Mouse (Mus musculus) C2C12 (cell line): ENCODE results near the gene Lrrc42. TPM values are rescaled to one million over a fixed set of nuclear protein-coding genes. Genes with fewer than 3 reads are reported as not detected.

Source experiments
- H3K27me3 ChIP-seq: one replicate; pipeline ENCODE4 v1.6.1; 2011; ENCODE audit not compliant: control insufficient read depth, insufficient read depth, insufficient read length
- H3K36me3 ChIP-seq: one replicate; pipeline ENCODE4 v1.6.1; 2011; ENCODE audit not compliant: control insufficient read depth, insufficient read depth
- H3K4me3 ChIP-seq: one replicate; pipeline ENCODE4 v1.5.1; 2011; ENCODE audit warnings: mild to moderate bottlenecking, control low read depth; ENCODE audit not compliant: poor library complexity, insufficient read depth, severe bottlenecking
- H3K79me2 ChIP-seq: one replicate; pipeline ENCODE4 v1.6.1; 2011; ENCODE audit not compliant: control insufficient read depth, insufficient read depth
- H3K79me3 ChIP-seq: one replicate; pipeline ENCODE4 v1.6.1; 2011; ENCODE audit warnings: low read depth, control low read depth
- H3ac ChIP-seq: one replicate; pipeline ENCODE3; 2011; ENCODE audit warnings: low read depth; ENCODE audit not compliant: control insufficient read depth, insufficient read length
- CEBPB ChIP-seq: IDR thresholded peaks from one replicate; pipeline ENCODE4 v1.6.1; 2011; ENCODE audit warnings: low read depth, mild to moderate bottlenecking, control low read depth, moderate library complexity
- CTCF ChIP-seq: IDR thresholded peaks from one replicate; pipeline ENCODE4 v1.5.1; 2011; ENCODE audit not compliant: control insufficient read depth, insufficient read depth, insufficient read length
- FOSL1 ChIP-seq: IDR thresholded peaks from one replicate; pipeline ENCODE4 v1.8.0; 2011; ENCODE audit warnings: mild to moderate bottlenecking, low read length; ENCODE audit not compliant: poor library complexity, insufficient read depth, severe bottlenecking
- MAX ChIP-seq: IDR thresholded peaks from one replicate; pipeline ENCODE4 v1.6.1; 2011; ENCODE audit warnings: mild to moderate bottlenecking, control low read depth
- MYOD1 ChIP-seq: IDR thresholded peaks from one replicate; pipeline ENCODE4 v1.6.1; 2011; ENCODE audit warnings: low read depth; ENCODE audit not compliant: control insufficient read depth, insufficient read length
- MYOG ChIP-seq: IDR thresholded peaks from one replicate; pipeline ENCODE4 v1.6.1; 2011; ENCODE audit not compliant: control insufficient read depth, insufficient read length; ENCODE audit errors: extremely low read depth
- USF1 ChIP-seq: IDR thresholded peaks from one replicate; pipeline ENCODE4 v1.6.1; 2011; ENCODE audit warnings: low read depth, mild to moderate bottlenecking, control low read depth, moderate library complexity
- polyA plus RNA-seq: library from polyadenylated mRNA; unstranded; fragments of >200 nt; fragmentation: generic; extraction: Trizol; gene quantifications from one replicate; pipeline ENCODE4 v1.2.1, GENCODE M21; 2012; ENCODE audit warnings: missing spikeins

The Lrrc42 gene
- polyA plus RNA-seq, 1 experiment: 32.5 TPM

- Histone ChIP-seq H3K79me3 (no peaks in the 10 kb centered on the region), H3K36me3 (no peaks in the 10 kb centered on the region), H3ac (no peak overlapping the region), H3K79me2 (no peaks in the 10 kb centered on the region), H3K27me3 (no peaks in the 10 kb centered on the region), H3K4me3 (no peak overlapping the region)
- TF ChIP-seq CTCF: no peak
- TF ChIP-seq CEBPB: no peak
- no peak for TF ChIP-seq MAX
- no peak for TF ChIP-seq FOSL1
- TF ChIP-seq MYOG: no peak
- no peak for TF ChIP-seq MYOD1
- TF ChIP-seq USF1: no peak
These were observed 41.4 kb downstream of the Lrrc42 start for GRCm38 (mm10) chr4:107211936-107212335.

GRCm38 (mm10) chr4:107211465-107211864 lies 41.9 kb downstream of the Lrrc42 start:
- Histone ChIP-seq H3K4me3 (no peak overlapping the region), H3ac (no peak overlapping the region), H3K27me3 (no peaks in the 10 kb centered on the region), H3K79me2 (no peaks in the 10 kb centered on the region), H3K36me3 (no peaks in the 10 kb centered on the region), H3K79me3 (no peaks in the 10 kb centered on the region)
- TF ChIP-seq CTCF: no peak
- TF ChIP-seq MAX: no peak
- no peak for TF ChIP-seq MYOG
- no peak for TF ChIP-seq USF1
- no peak for TF ChIP-seq FOSL1
- TF ChIP-seq CEBPB: no peak
- no peak for TF ChIP-seq MYOD1

- TF ChIP-seq MAX (no peak), MYOG (no peak), USF1 (no peak), CTCF (no peak), FOSL1 (no peak), CEBPB (no peak), MYOD1 (no peak)
- Histone ChIP-seq H3ac (no peak overlapping the region), H3K27me3 (no peaks in the 10 kb centered on the region), H3K4me3 (no peak overlapping the region), H3K36me3 (no peaks in the 10 kb centered on the region), H3K79me2 (no peaks in the 10 kb centered on the region), H3K79me3 (no peaks in the 10 kb centered on the region)
These were observed 42.7 kb downstream of the Lrrc42 start for GRCm38 (mm10) chr4:107210483-107211097.

GRCm38 (mm10) chr4:107208880-107209279 lies 44.5 kb downstream of the Lrrc42 start, which contains the start of gene Ldlrad1:
Gene Ldlrad1, plus strand, starts transcription at chr4:107209180.
- TF ChIP-seq CTCF: no peak
- Histone ChIP-seq H3K79me3 (no peaks in the 10 kb centered on the region), H3ac (no peak within 1 kb of the TSS), H3K4me3 (no peak within 1 kb of the TSS), H3K36me3 (no peaks in the 10 kb centered on the region), H3K27me3 (no peaks in the 10 kb centered on the region), H3K79me2 (no peaks in the 10 kb centered on the region)

GRCm38 (mm10) chr4:107207016-107207415 lies 46.3 kb downstream of the Lrrc42 start:
- Histone ChIP-seq H3K36me3 (peaks cover 14% of the 10 kb centered on the region), H3K4me3 (no peak overlapping the region), H3K27me3 (no peaks in the 10 kb centered on the region)

GRCm38 (mm10) chr4:107203001-107203400 lies 50.3 kb downstream of the Lrrc42 start:
- no peak overlapping the region for H3ac ChIP-seq
- no peaks in the 10 kb centered on the region for H3K79me2 ChIP-seq
- no peaks in the 10 kb centered on the region for H3K79me3 ChIP-seq
- H3K4me3 ChIP-seq: no peak overlapping the region
- TF ChIP-seq FOSL1 (no peak), CEBPB (no peak), MAX (no peak), MYOG (no peak), USF1 (no peak), CTCF (no peak), MYOD1 (no peak)
- H3K27me3 ChIP-seq: no peaks in the 10 kb centered on the region
- H3K36me3 ChIP-seq: peaks cover 50% of the 10 kb centered on the region

More at GRCm38 (mm10) chr4:107207016-107207415, 46.3 kb downstream of the Lrrc42 start:
- no peak overlapping the region for H3ac ChIP-seq
- H3K79me2 ChIP-seq: no peaks in the 10 kb centered on the region
- TF ChIP-seq FOSL1 (no peak), MYOG (no peak), MAX (no peak), USF1 (no peak), MYOD1 (no peak), CEBPB (no peak), CTCF (no peak)
- H3K79me3 ChIP-seq: no peaks in the 10 kb centered on the region
